In genomic region chr9:36831401-36831800, GRCm38 (mm10) we compare ENCODE assay signal across 24 mouse cellular contexts. TPM values are rescaled to one million over a fixed set of nuclear protein-coding genes. Genes with fewer than 3 reads are reported as not detected.
DNase-seq lines count a peak whose midpoint lies in the region; ATAC-seq lines count a peak whose summit lies in the region.
"Had no signal": no experiment of that assay in that cellular context is flagged by ENCODE, and none has a peak within 500 bp of the region (broad histone marks: within the 10 kb centered on the region; RNA-seq: fewer than 3 reads in every experiment).

No protein-coding gene starts in this region.

- H3K27me3 ChIP-seq in forebrain, embryonic 15.5 days = no peaks in the 10 kb centered on the region
- no peaks in the 10 kb centered on the region for H3K27me3 ChIP-seq in forebrain, embryonic 12.5 days
- no peaks in the 10 kb centered on the region for H3K27me3 ChIP-seq in hindbrain, embryonic 15.5 days
- peaks cover 3% of the 10 kb centered on the region; the same call in 1 of the 2 replicates for H3K27me3 ChIP-seq in hindbrain, embryonic 10.5 days (ENCODE audit: insufficient read depth, poor library complexity, severe bottlenecking)
- no peaks in the 10 kb centered on the region for H3K27me3 ChIP-seq in midbrain, embryonic 16.5 days (ENCODE audit: control insufficient read depth, insufficient read depth, low read depth, low read length)
- H3K27me3 ChIP-seq in midbrain, embryonic 11.5 days (ENCODE audit: control insufficient read depth, insufficient read depth, low read length) = no peaks in the 10 kb centered on the region

- no peaks in the 10 kb centered on the region for H3K9me3 ChIP-seq in forebrain, embryonic 15.5 days
- no peaks in the 10 kb centered on the region for H3K9me3 ChIP-seq in forebrain, embryonic 12.5 days
- H3K9me3 ChIP-seq in hindbrain, embryonic 15.5 days = no peaks in the 10 kb centered on the region
- no peaks in the 10 kb centered on the region for H3K9me3 ChIP-seq in hindbrain, embryonic 10.5 days
- H3K9me3 ChIP-seq in midbrain, embryonic 16.5 days (replicated peaks; ENCODE audit: control insufficient read depth, low read length, poor library complexity, severe bottlenecking) = no peaks in the 10 kb centered on the region
- H3K9me3 ChIP-seq in midbrain, embryonic 11.5 days (ENCODE audit: control insufficient read depth, low read length) = no peaks in the 10 kb centered on the region
- H3K9me3 ChIP-seq: embryonic facial prominence, embryonic 13.5 days; heart, embryonic 12.5 days; heart, embryonic 15.5 days had no signal

- DNase-seq in cerebellum, adult 9-10 months = peak; percentile 57
- no peak for DNase-seq in cerebellum, adult 11-12 months
- DNase-seq in hindbrain, embryonic 10.5 days (ENCODE audit: low spot score) = no peak
- no peak for DNase-seq in midbrain, embryonic 11.5 days (ENCODE audit: low spot score, missing footprints)
- DNase-seq: adrenal gland, postnatal 10 days; adrenal gland, postnatal 36 days; cerebellum, adult 8-10 months; cerebellum, postnatal 25 days; gastrocnemius, postnatal 25 days; heart, adult 18-20 months; heart, postnatal 10 days; heart, postnatal 36 days; kidney, adult 18-20 months had no signal

- no peak for ATAC-seq in forebrain, embryonic 15.5 days (replicated peaks)
- no peak for ATAC-seq in forebrain, embryonic 12.5 days (ENCODE audit: low FRiP score)
- no peak for ATAC-seq in hindbrain, embryonic 15.5 days (ENCODE audit: low FRiP score, low read depth)
- ATAC-seq in midbrain, embryonic 16.5 days = no peak
- no peak for ATAC-seq in midbrain, embryonic 11.5 days (ENCODE audit: low FRiP score)
- ATAC-seq: hindbrain, postnatal 0 days; inflammation-experienced regulatory T-cells, adult 6 months; intestine, embryonic 16.5 days had no signal

- peaks cover 34% of the 10 kb centered on the region for H3K4me1 ChIP-seq in forebrain, embryonic 15.5 days
- H3K4me1 ChIP-seq in forebrain, embryonic 12.5 days = peaks cover 24% of the 10 kb centered on the region
- peaks cover 29% of the 10 kb centered on the region for H3K4me1 ChIP-seq in hindbrain, embryonic 15.5 days (replicated peaks)
- H3K4me1 ChIP-seq in hindbrain, embryonic 10.5 days (replicated peaks) = peaks cover 33% of the 10 kb centered on the region
- H3K4me1 ChIP-seq in midbrain, embryonic 16.5 days (ENCODE audit: control insufficient read depth, insufficient read depth, low read length) = peaks cover 26% of the 10 kb centered on the region
- H3K4me1 ChIP-seq in midbrain, embryonic 11.5 days (ENCODE audit: control insufficient read depth, insufficient read depth, low read length) = peaks cover 5% of the 10 kb centered on the region

- H3K27ac ChIP-seq in forebrain, embryonic 15.5 days (replicated peaks) = peak overlapping the region; percentile 99; the same call in 1 of the 2 replicates
- no peak overlapping the region for H3K27ac ChIP-seq in forebrain, embryonic 12.5 days
- peak overlapping the region; percentile 95 for H3K27ac ChIP-seq in hindbrain, embryonic 15.5 days (replicated peaks)
- no peak overlapping the region for H3K27ac ChIP-seq in hindbrain, embryonic 10.5 days
- H3K27ac ChIP-seq in midbrain, embryonic 16.5 days (ENCODE audit: low read length) = peak overlapping the region; percentile 95
- H3K27ac ChIP-seq in midbrain, embryonic 11.5 days (ENCODE audit: low read depth, low read length) = no peak overlapping the region
- H3K27ac ChIP-seq: embryonic facial prominence, embryonic 13.5 days; heart, embryonic 15.5 days had no signal

- no peak overlapping the region for H3K9ac ChIP-seq in forebrain, embryonic 15.5 days (replicated peaks)
- no peak overlapping the region for H3K9ac ChIP-seq in forebrain, embryonic 12.5 days
- H3K9ac ChIP-seq in hindbrain, embryonic 15.5 days = no peak overlapping the region; the same call in 1 of the 2 replicates
- H3K9ac ChIP-seq in midbrain, embryonic 16.5 days (ENCODE audit: low read depth, low read length) = no peak overlapping the region
- no peak overlapping the region for H3K9ac ChIP-seq in midbrain, embryonic 11.5 days (ENCODE audit: low read length)
- H3K9ac ChIP-seq: heart, embryonic 12.5 days; heart, embryonic 15.5 days had no signal

- H3K36me3 ChIP-seq in forebrain, embryonic 15.5 days = peaks cover 10% of the 10 kb centered on the region; the same call in 1 of the 2 replicates
- peaks cover 12% of the 10 kb centered on the region for H3K36me3 ChIP-seq in forebrain, embryonic 12.5 days (replicated peaks)
- H3K36me3 ChIP-seq in hindbrain, embryonic 15.5 days = peaks cover 3% of the 10 kb centered on the region
- H3K36me3 ChIP-seq in hindbrain, embryonic 10.5 days = peaks cover 13% of the 10 kb centered on the region
- peaks cover 2% of the 10 kb centered on the region; the same call in 1 of the 2 replicates for H3K36me3 ChIP-seq in midbrain, embryonic 16.5 days (ENCODE audit: control insufficient read depth, insufficient read depth, low read length)
- no peaks in the 10 kb centered on the region; the same call in 1 of the 2 replicates for H3K36me3 ChIP-seq in midbrain, embryonic 11.5 days (ENCODE audit: control insufficient read depth, insufficient read depth, low read length)
- H3K36me3 ChIP-seq: embryonic facial prominence, embryonic 13.5 days; heart, embryonic 12.5 days; heart, embryonic 15.5 days had no signal

- 78% methylated on average over 6 of the region's 6 CpGs for WGBS in forebrain, embryonic 15.5 days
- 79% methylated on average over 6 of the region's 6 CpGs for WGBS in forebrain, embryonic 12.5 days
- 76% methylated on average over 6 of the region's 6 CpGs for WGBS in hindbrain, embryonic 15.5 days
- WGBS in hindbrain, embryonic 10.5 days = 85% methylated on average over 6 of the region's 6 CpGs
- 71% methylated on average over 6 of the region's 6 CpGs for WGBS in midbrain, embryonic 16.5 days
- WGBS in midbrain, embryonic 11.5 days = 73% methylated on average over 6 of the region's 6 CpGs

- no peak overlapping the region for H3K4me2 ChIP-seq in forebrain, embryonic 15.5 days (replicated peaks)
- no peak overlapping the region for H3K4me2 ChIP-seq in forebrain, embryonic 12.5 days
- no peak overlapping the region for H3K4me2 ChIP-seq in hindbrain, embryonic 15.5 days
- no peak overlapping the region for H3K4me2 ChIP-seq in midbrain, embryonic 16.5 days (ENCODE audit: low read length)
- H3K4me2 ChIP-seq in midbrain, embryonic 11.5 days = no peak overlapping the region

- no peak overlapping the region for H3K4me3 ChIP-seq in forebrain, embryonic 15.5 days
- no peak overlapping the region for H3K4me3 ChIP-seq in forebrain, embryonic 12.5 days (replicated peaks)
- H3K4me3 ChIP-seq in hindbrain, embryonic 15.5 days = no peak overlapping the region
- H3K4me3 ChIP-seq in hindbrain, embryonic 10.5 days = no peak overlapping the region
- H3K4me3 ChIP-seq in midbrain, embryonic 16.5 days (ENCODE audit: low read depth, low read length) = no peak overlapping the region
- H3K4me3 ChIP-seq in midbrain, embryonic 11.5 days (ENCODE audit: low read depth, low read length) = no peak overlapping the region
- H3K4me3 ChIP-seq: erythroblast, embryonic 14.5 days had no signal

RNA-seq across cellular contexts. Expression of gene Fez1, which starts 9.7 kb away (rescaled TPM):
- 671 and 696 TPM in 2 replicates for polyA plus RNA-seq in forebrain, embryonic 15.5 days (2015; fragmentation: Nextera tagmentation; extraction: Ambion mirVana)
- 446 and 473 TPM in 2 replicates for polyA plus RNA-seq in forebrain, embryonic 12.5 days (2016; fragmentation: Nextera tagmentation; extraction: Ambion mirVana)
- 533 and 554 TPM in 2 replicates for polyA plus RNA-seq in hindbrain, embryonic 15.5 days (2015; fragmentation: Nextera tagmentation; extraction: Ambion mirVana)
- polyA plus RNA-seq in hindbrain, embryonic 10.5 days (2016; fragmentation: Nextera tagmentation; extraction: Ambion mirVana) = 189 and 312 TPM in 2 replicates
- 612 and 638 TPM in 2 replicates for polyA plus RNA-seq in midbrain, embryonic 16.5 days (2015; fragmentation: Nextera tagmentation; extraction: Ambion mirVana)
- 385 and 411 TPM in 2 replicates for polyA plus RNA-seq in midbrain, embryonic 11.5 days (2014; fragmentation: Nextera tagmentation; extraction: Ambion mirVana)
- polyA plus RNA-seq: erythroblast, embryonic 14.5 days; inflammation-experienced regulatory T-cells, adult 6 months had no signal

RNA-seq across cellular contexts. Expression of gene Ei24, which starts 34.2 kb away (rescaled TPM):
- polyA plus RNA-seq in forebrain, embryonic 15.5 days (2015; fragmentation: Nextera tagmentation; extraction: Ambion mirVana) = 117 and 126 TPM in 2 replicates
- polyA plus RNA-seq in forebrain, embryonic 12.5 days (2016; fragmentation: Nextera tagmentation; extraction: Ambion mirVana) = 111 and 118 TPM in 2 replicates
- 116 and 124 TPM in 2 replicates for polyA plus RNA-seq in hindbrain, embryonic 15.5 days (2015; fragmentation: Nextera tagmentation; extraction: Ambion mirVana)
- 95.6 and 96.1 TPM in 2 replicates for polyA plus RNA-seq in hindbrain, embryonic 10.5 days (2016; fragmentation: Nextera tagmentation; extraction: Ambion mirVana)
- 118 and 120 TPM in 2 replicates for polyA plus RNA-seq in midbrain, embryonic 16.5 days (2015; fragmentation: Nextera tagmentation; extraction: Ambion mirVana)
- polyA plus RNA-seq in midbrain, embryonic 11.5 days (2014; fragmentation: Nextera tagmentation; extraction: Ambion mirVana) = 70.3 TPM in 2 replicates

Comparison
In these comparisons a context has a peak if more than half of its experiments do, and no peak if none do; other contexts are left out.
1. H3K27ac ChIP-seq: peak in forebrain, embryonic 15.5 days (single experiment), hindbrain, embryonic 15.5 days (single experiment) and midbrain, embryonic 16.5 days (single experiment); none in forebrain, embryonic 12.5 days (single experiment), hindbrain, embryonic 10.5 days (single experiment) and midbrain, embryonic 11.5 days (single experiment).